In the genomic region with DNA sequence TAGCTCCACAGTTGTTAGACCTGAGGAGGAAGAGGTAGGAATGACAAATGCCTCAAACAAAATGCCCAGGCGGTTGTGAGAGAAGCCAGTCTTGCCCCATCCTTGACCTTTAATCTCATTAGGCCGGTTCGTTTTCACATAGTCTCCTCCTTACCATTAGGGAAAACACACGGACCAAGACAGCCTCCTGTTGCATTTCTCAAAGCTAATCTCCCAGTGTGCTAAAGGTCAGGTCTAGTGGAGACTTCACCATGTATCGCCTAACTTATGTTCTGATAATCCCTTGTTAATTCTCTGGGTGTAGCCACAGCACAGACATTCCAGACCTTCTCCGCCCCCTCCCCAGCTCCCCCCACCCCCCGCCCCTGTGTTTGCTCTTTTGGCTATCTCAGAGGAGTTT, we compare ENCODE assay signal across 18 mouse cellular contexts.
DNase-seq lines count a peak whose midpoint lies in the region; ATAC-seq lines count a peak whose summit lies in the region.
"Had no signal": no experiment of that assay in that cellular context is flagged by ENCODE, and none has a peak within 500 bp of the region (broad histone marks: within the 10 kb centered on the region; RNA-seq: fewer than 3 reads in every experiment).

No protein-coding gene starts in this region.

- no peaks in the 10 kb centered on the region for H3K36me3 ChIP-seq in forebrain, embryonic 11.5 days (ENCODE audit: control insufficient read depth, insufficient read depth, low read length)
- no peaks in the 10 kb centered on the region for H3K36me3 ChIP-seq in forebrain, embryonic 13.5 days (ENCODE audit: poor library complexity, severe bottlenecking)
- no peaks in the 10 kb centered on the region for H3K36me3 ChIP-seq in midbrain, embryonic 12.5 days
- no peaks in the 10 kb centered on the region for H3K36me3 ChIP-seq in midbrain, embryonic 10.5 days
- H3K36me3 ChIP-seq in limb, embryonic 11.5 days (ENCODE audit: control insufficient read depth, insufficient read depth, low read length): no peaks in the 10 kb centered on the region
- H3K36me3 ChIP-seq: hindbrain, embryonic 15.5 days; neural tube, embryonic 13.5 days had no signal

- no peak overlapping the region for H3K27ac ChIP-seq in forebrain, embryonic 11.5 days (ENCODE audit: low read depth, low read length)
- no peak overlapping the region for H3K27ac ChIP-seq in forebrain, embryonic 13.5 days
- H3K27ac ChIP-seq in midbrain, embryonic 12.5 days (replicated peaks): no peak overlapping the region
- no peak overlapping the region for H3K27ac ChIP-seq in midbrain, embryonic 10.5 days (replicated peaks)
- no peak overlapping the region for H3K27ac ChIP-seq in limb, embryonic 11.5 days (replicated peaks; ENCODE audit: low read depth, low read length)
- H3K27ac ChIP-seq: hindbrain, embryonic 15.5 days; neural tube, embryonic 13.5 days had no signal

- no peak overlapping the region for H3K4me2 ChIP-seq in forebrain, embryonic 11.5 days (ENCODE audit: low read depth, low read length, severe bottlenecking)
- H3K4me2 ChIP-seq in forebrain, embryonic 13.5 days: no peak overlapping the region
- no peak overlapping the region for H3K4me2 ChIP-seq in midbrain, embryonic 12.5 days (replicated peaks)
- no peak overlapping the region for H3K4me2 ChIP-seq in limb, embryonic 11.5 days (ENCODE audit: low read depth, severe bottlenecking)
- H3K4me2 ChIP-seq: hindbrain, embryonic 15.5 days; liver, embryonic 11.5 days; lung, embryonic 14.5 days; neural tube, embryonic 13.5 days had no signal

- no peaks in the 10 kb centered on the region; the same call in 1 of the 2 replicates for H3K4me1 ChIP-seq in forebrain, embryonic 11.5 days (replicated peaks; ENCODE audit: control insufficient read depth, insufficient read depth, low read length)
- no peaks in the 10 kb centered on the region for H3K4me1 ChIP-seq in forebrain, embryonic 13.5 days
- peaks cover 4% of the 10 kb centered on the region for H3K4me1 ChIP-seq in midbrain, embryonic 12.5 days
- H3K4me1 ChIP-seq in midbrain, embryonic 10.5 days: peaks cover 9% of the 10 kb centered on the region
- peaks cover 9% of the 10 kb centered on the region for H3K4me1 ChIP-seq in limb, embryonic 11.5 days (ENCODE audit: control insufficient read depth, insufficient read depth, low read length)
- H3K4me1 ChIP-seq: hindbrain, embryonic 15.5 days; neural tube, embryonic 13.5 days had no signal

- peak; percentile 46 for ATAC-seq in forebrain, embryonic 11.5 days (replicated peaks; ENCODE audit: low FRiP score)
- ATAC-seq in forebrain, embryonic 13.5 days: no peak
- 0 out of 2 replicates have a peak, but pooled peaks have one; percentile 30 for ATAC-seq in midbrain, embryonic 12.5 days (ENCODE audit: low FRiP score, low read depth)
- ATAC-seq in limb, embryonic 11.5 days (ENCODE audit: insufficient number of reproducible peaks, low FRiP score, low TSS enrichment, low read depth): peak; percentile 37; the same call in 1 of the 2 replicates
- no peak for ATAC-seq in megakaryocyte-erythroid progenitor cell, adult 5-6 weeks (replicated peaks; ENCODE audit: low FRiP score, low TSS enrichment, poor library complexity, severe bottlenecking)
- ATAC-seq: intestine, postnatal 0 days had no signal

- no peak overlapping the region for H3K9ac ChIP-seq in forebrain, embryonic 11.5 days (ENCODE audit: low read length)
- H3K9ac ChIP-seq in forebrain, embryonic 13.5 days: no peak overlapping the region
- H3K9ac ChIP-seq in midbrain, embryonic 12.5 days (replicated peaks): no peak overlapping the region
- H3K9ac ChIP-seq in limb, embryonic 11.5 days (ENCODE audit: low read length): no peak overlapping the region
- H3K9ac ChIP-seq: hindbrain, embryonic 15.5 days; lung, embryonic 14.5 days; neural tube, embryonic 13.5 days had no signal

- WGBS in forebrain, embryonic 11.5 days: 12% methylated on average over 7 of the region's 7 CpGs
- WGBS in forebrain, embryonic 13.5 days: 14% methylated on average over 7 of the region's 7 CpGs
- 13% methylated on average over 7 of the region's 7 CpGs for WGBS in midbrain, embryonic 12.5 days
- 20% methylated on average over 7 of the region's 7 CpGs for WGBS in midbrain, embryonic 10.5 days
- WGBS in limb, embryonic 11.5 days: 3% methylated on average over 7 of the region's 7 CpGs

- no peak overlapping the region for H3K4me3 ChIP-seq in forebrain, embryonic 11.5 days (ENCODE audit: low read depth, low read length)
- H3K4me3 ChIP-seq in forebrain, embryonic 13.5 days: no peak overlapping the region
- H3K4me3 ChIP-seq in midbrain, embryonic 12.5 days: no peak overlapping the region
- no peak overlapping the region for H3K4me3 ChIP-seq in midbrain, embryonic 10.5 days
- no peak overlapping the region for H3K4me3 ChIP-seq in limb, embryonic 11.5 days (ENCODE audit: low read depth, low read length)
- H3K4me3 ChIP-seq: hindbrain, embryonic 15.5 days; neural tube, embryonic 13.5 days had no signal

- no peaks in the 10 kb centered on the region for H3K27me3 ChIP-seq in forebrain, embryonic 11.5 days (ENCODE audit: control insufficient read depth, insufficient read depth, low read length)
- H3K27me3 ChIP-seq in forebrain, embryonic 13.5 days: no peaks in the 10 kb centered on the region
- H3K27me3 ChIP-seq in midbrain, embryonic 12.5 days: no peaks in the 10 kb centered on the region
- H3K27me3 ChIP-seq in midbrain, embryonic 10.5 days (ENCODE audit: low read depth, poor library complexity, severe bottlenecking): no peaks in the 10 kb centered on the region
- H3K27me3 ChIP-seq in limb, embryonic 11.5 days (ENCODE audit: control insufficient read depth, insufficient read depth, low read length): peaks cover 11% of the 10 kb centered on the region; the same call in 1 of the 2 replicates
- H3K27me3 ChIP-seq: hindbrain, embryonic 15.5 days; neural tube, embryonic 13.5 days had no signal

- no peak for DNase-seq in forebrain, embryonic 11.5 days (ENCODE audit: low spot score)
- DNase-seq in midbrain, embryonic 10.5 days (ENCODE audit: low spot score): no peak
- DNase-seq in limb, embryonic 11.5 days (ENCODE audit: low spot score): no peak
- DNase-seq in thymus, postnatal 10 days (ENCODE audit: low spot score in 2 of 2): no peak
- no peak for DNase-seq in right cerebral cortex, postnatal 36 days (ENCODE audit: low spot score in 2 of 2)
- DNase-seq: adrenal gland, postnatal 25 days; cerebellum, adult 8-10 months; gastrocnemius, postnatal 10 days; heart, adult 18-20 months; lung, embryonic 14.5 days; lung, postnatal 4 days had no signal

- no peaks in the 10 kb centered on the region for H3K9me3 ChIP-seq in forebrain, embryonic 11.5 days (ENCODE audit: control insufficient read depth, low read length)
- no peaks in the 10 kb centered on the region for H3K9me3 ChIP-seq in forebrain, embryonic 13.5 days (replicated peaks)
- no peaks in the 10 kb centered on the region for H3K9me3 ChIP-seq in midbrain, embryonic 12.5 days
- H3K9me3 ChIP-seq in midbrain, embryonic 10.5 days (replicated peaks): no peaks in the 10 kb centered on the region
- no peaks in the 10 kb centered on the region for H3K9me3 ChIP-seq in limb, embryonic 11.5 days (ENCODE audit: control insufficient read depth, low read length)
- H3K9me3 ChIP-seq: hindbrain, embryonic 15.5 days; neural tube, embryonic 13.5 days had no signal

Comparison
In these comparisons a context has a peak if more than half of its experiments do, and no peak if none do; other contexts are left out.
1. ATAC-seq: peak in forebrain, embryonic 11.5 days (single experiment), midbrain, embryonic 12.5 days (single experiment) and limb, embryonic 11.5 days (single experiment); none in forebrain, embryonic 13.5 days (single experiment) and megakaryocyte-erythroid progenitor cell, adult 5-6 weeks (single experiment).